Mouse (Mus musculus): Measurements from ENCODE around the gene Zpbp2. TPM values are rescaled to one million over a fixed set of nuclear protein-coding genes. Genes with fewer than 3 reads are reported as not detected.

Gene Zpbp2
- total RNA-seq, 2 experiments from 2014 or later = not detected

DNA sequence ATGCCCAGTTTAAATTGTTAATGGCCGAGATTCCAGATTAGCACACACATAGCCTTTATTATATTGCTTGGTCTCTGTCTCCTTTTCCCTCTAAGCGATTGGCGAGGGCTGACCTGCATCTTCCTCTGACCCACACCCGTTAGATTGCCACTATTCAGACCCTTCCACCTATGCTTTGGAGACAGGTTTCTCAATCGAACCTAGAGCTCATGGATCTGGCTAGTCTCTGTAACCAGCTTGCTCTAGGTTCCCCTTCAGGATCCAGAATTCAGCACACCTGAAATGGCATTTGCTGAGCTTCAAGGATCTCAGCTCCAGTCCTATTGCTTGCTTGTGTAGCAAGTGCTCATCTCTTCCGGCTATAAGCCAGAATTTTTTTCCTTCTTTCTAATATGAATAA lies 18.6 kb downstream of the Zpbp2 start:
- Histone ChIP-seq H3K4me3 (no peak overlapping the region), H3K27ac (no peak overlapping the region)
- no peak for DNase-seq (ENCODE audit: low spot score in 2 of 2)
- no peak for TF ChIP-seq CTCF (conservative IDR thresholded peaks at IDR 0.05)

DNA sequence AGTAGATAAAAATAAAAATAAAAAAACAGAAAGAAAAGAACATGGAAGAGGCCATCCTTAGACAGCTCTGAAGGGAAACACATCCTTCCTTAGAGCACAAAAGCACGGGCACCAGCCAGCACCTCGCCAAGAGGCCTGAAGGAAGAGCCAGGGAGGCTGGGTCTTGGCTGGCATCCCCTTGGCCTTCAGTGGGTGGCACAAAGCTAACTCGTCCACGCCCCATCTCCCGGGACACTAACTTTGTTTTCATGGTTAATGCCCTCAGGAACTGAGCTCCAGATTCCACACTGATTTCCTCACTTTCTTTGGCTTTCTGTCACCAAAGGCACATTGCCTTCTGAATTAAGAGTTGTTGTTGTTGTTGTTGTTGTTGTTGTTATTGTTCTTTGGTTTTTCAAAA lies 26.9 kb downstream of the Zpbp2 start:
- TF ChIP-seq CTCF (conservative IDR thresholded peaks at IDR 0.05) = no peak
- H3K4me3 ChIP-seq = no peak overlapping the region
- DNase-seq (ENCODE audit: low spot score in 2 of 2) = no peak
- no peak overlapping the region for H3K27ac ChIP-seq

- no peak for TF ChIP-seq CTCF (conservative IDR thresholded peaks at IDR 0.05)
- no peak for DNase-seq (ENCODE audit: low spot score in 2 of 2)
Measured at GRCm38 (mm10) chr11:98580301-98581121, 29.6 kb downstream of the Zpbp2 start.

DNA sequence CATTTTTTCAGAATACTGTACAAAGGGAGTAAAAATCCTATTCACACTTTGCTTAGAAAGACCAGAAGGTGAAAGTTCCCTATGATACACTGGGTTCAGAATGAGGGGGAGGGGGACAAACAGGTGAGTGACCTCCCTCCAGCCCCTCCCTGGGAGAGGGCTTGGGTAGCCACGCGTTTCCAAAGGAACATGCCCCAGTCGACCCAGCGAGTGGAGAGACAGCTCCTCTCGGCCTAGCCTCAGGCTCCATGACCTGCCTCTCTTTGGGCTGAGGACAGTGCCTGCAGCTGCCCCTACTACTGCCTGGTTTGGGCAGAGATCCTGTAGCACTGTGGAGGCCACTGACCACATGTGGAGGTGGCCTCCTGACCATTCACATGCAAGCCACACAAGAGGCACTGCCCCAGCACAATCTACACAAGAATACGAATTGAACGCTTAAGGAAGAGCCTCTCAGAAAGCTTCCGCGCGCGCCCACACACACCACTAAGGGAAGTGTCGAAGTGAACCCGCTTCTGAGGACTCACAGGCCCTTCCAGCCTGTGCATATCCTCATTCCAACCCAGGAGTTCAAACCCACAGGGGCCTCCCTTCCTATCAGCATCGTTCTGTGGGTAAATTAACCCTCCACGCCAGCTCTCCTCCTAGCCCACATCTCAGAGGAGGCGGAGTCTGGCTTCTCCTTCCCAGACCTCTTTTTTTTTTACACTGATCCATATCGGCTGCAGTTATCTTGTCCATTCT lies 30.6 kb downstream of the Zpbp2 start:
- TF ChIP-seq CTCF (conservative IDR thresholded peaks at IDR 0.05) = no peak
- DNase-seq (ENCODE audit: low spot score in 2 of 2) = no peak
- Histone ChIP-seq H3K27ac (no peak overlapping the region), H3K4me3 (no peak overlapping the region)

More at GRCm38 (mm10) chr11:98580301-98581121, 29.6 kb downstream of the Zpbp2 start:
- no peak overlapping the region for H3K4me3 ChIP-seq
- H3K27ac ChIP-seq = no peak overlapping the region

GRCm38 (mm10) chr11:98582030-98582388 lies 31.1 kb downstream of the Zpbp2 start:
- no peak overlapping the region for H3K4me3 ChIP-seq
- TF ChIP-seq CTCF (conservative IDR thresholded peaks at IDR 0.05) = no peak
- no peak for DNase-seq (ENCODE audit: low spot score in 2 of 2)
- H3K27ac ChIP-seq = no peak overlapping the region

GRCm38 (mm10) chr11:98582551-98583264 lies 31.8 kb downstream of the Zpbp2 start:
- no peak overlapping the region for H3K4me3 ChIP-seq
- TF ChIP-seq CTCF (conservative IDR thresholded peaks at IDR 0.05) = no peak
- DNase-seq (ENCODE audit: low spot score in 2 of 2) = no peak
- no peak overlapping the region for H3K27ac ChIP-seq

- DNase-seq (ENCODE audit: low spot score in 2 of 2) = no peak
- Histone ChIP-seq H3K4me3 (no peak overlapping the region), H3K27ac (no peak overlapping the region)
- TF ChIP-seq CTCF (conservative IDR thresholded peaks at IDR 0.05) = no peak
Measured at GRCm38 (mm10) chr11:98583265-98583552, 32.3 kb downstream of the Zpbp2 start.

DNA sequence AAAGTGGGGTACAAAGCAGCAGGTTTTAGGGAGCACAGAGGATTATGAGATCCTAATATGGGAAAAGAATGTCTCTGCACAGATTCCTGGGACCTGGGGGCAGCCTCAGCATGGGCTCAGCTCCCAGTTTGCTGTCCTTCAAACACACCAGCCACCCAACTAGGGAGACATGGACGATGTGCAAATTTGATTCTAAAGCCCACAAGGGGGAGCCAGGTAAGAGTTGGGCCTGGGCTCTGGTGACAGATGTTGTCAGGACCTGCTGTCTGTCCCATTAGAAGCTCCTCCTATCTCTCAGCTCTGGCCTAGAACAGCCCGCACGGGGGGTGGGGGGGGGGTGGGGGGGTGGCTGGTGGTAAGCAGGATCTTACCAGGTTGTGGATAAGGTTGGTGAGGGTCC lies 32.7 kb downstream of the Zpbp2 start:
- no peak overlapping the region for H3K4me3 ChIP-seq
- H3K27ac ChIP-seq = no peak overlapping the region
- DNase-seq (ENCODE audit: low spot score in 2 of 2) = no peak
- peak; percentile 17; the same call in 1 of the 2 replicates for TF ChIP-seq CTCF (conservative IDR thresholded peaks at IDR 0.05)

DNA sequence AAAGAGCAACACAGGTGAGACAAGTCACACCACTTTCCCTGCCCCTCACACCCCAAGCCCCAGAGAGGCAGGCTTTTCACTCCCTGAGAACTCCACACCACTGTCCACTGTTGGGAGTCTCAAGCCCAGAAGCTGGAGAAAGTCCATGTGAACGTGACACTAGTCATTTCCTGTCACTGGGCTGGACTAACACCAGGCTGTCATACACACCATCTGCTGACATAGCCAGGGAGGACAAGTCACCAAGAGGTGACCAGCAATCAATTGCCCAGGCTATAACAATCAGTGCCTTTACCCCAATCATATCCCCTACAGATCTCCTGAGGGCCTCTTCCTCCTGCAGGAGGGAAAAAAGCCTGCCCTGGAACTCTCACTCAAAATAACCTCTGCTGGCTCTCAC lies 33.2 kb downstream of the Zpbp2 start:
- no peak for TF ChIP-seq CTCF (conservative IDR thresholded peaks at IDR 0.05)
- no peak overlapping the region for H3K27ac ChIP-seq
- DNase-seq (ENCODE audit: low spot score in 2 of 2) = no peak
- H3K4me3 ChIP-seq = no peak overlapping the region

- Histone ChIP-seq H3K27ac (no peak overlapping the region), H3K4me3 (no peak overlapping the region)
- DNase-seq (ENCODE audit: low spot score in 2 of 2) = no peak
- TF ChIP-seq CTCF (conservative IDR thresholded peaks at IDR 0.05) = no peak
Measured at GRCm38 (mm10) chr11:98584629-98585177, 33.8 kb downstream of the Zpbp2 start.

- DNase-seq (ENCODE audit: low spot score in 2 of 2) = no peak
- Histone ChIP-seq H3K27ac (peak overlapping the region; percentile 92), H3K4me3 (peak overlapping the region; percentile 93)
- no peak for TF ChIP-seq CTCF (conservative IDR thresholded peaks at IDR 0.05)
Measured at GRCm38 (mm10) chr11:98586087-98586891, 35.4 kb downstream of the Zpbp2 start.

GRCm38 (mm10) chr11:98586892-98587563 lies 36.1 kb downstream of the Zpbp2 start, which contains the start of gene Ormdl3:
TSS of gene Ormdl3 (minus strand) at chr11:98587368.
- Histone ChIP-seq H3K4me3 (peak within 1 kb of the TSS; percentile 93), H3K27ac (peak within 1 kb of the TSS; percentile 92)
- no peak for TF ChIP-seq CTCF (conservative IDR thresholded peaks at IDR 0.05)
- peak; percentile 98 to 99 for DNase-seq (ENCODE audit: low spot score in 2 of 2)

All from layer of hippocampus, adult 2 months (tissue).